Mouse (Mus musculus): ENCODE data around the gene Tnrc6a.

DNA sequence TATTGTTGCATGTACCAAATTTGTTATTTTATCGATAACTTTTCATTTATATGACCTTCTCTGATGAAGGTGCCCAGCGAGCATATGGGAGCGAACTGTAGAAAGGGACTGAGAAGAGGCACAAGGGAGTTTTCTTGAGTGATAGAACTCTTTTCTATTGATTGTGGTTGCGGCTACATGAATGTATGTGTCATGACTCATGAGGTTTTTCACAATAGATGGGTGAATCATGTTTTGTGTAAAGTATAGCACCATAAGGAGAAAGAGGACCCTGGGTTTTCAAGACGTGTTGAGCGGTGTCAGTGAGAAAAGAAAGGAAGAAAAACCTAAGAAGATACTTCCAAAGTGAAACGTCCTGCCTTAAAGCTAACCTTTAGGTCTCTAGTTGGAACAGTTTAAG lies 3.2 kb upstream of the Tnrc6a start:
- TF ChIP-seq HCFC1 (IDR thresholded peaks at IDR 0.05; ENCODE audit: borderline replicate concordance, insufficient read depth, low read length) (no peak), ZC3H11A (IDR thresholded peaks at IDR 0.05; ENCODE audit: borderline replicate concordance, low read depth, low read length) (no peak), CHD2 (IDR thresholded peaks at IDR 0.05; ENCODE audit: low read depth, low read length) (no peak), MAFK (IDR thresholded peaks at IDR 0.05; ENCODE audit: insufficient read depth, low read depth, low read length) (no peak), ZNF384 (IDR thresholded peaks at IDR 0.05; ENCODE audit: low read depth, low read length) (no peak)

Data from ES-E14 (cell line).